In genomic region chr11:87085461-87085860, GRCm38 (mm10) we compare ENCODE assay signal across 9 mouse cellular contexts. TPM values are rescaled to one million over a fixed set of nuclear protein-coding genes. Genes with fewer than 3 reads are reported as not detected.
DNase-seq lines count a peak whose midpoint lies in the region; ATAC-seq and TF ChIP-seq lines count a peak whose summit lies in the region.
"Had no signal": no experiment of that assay in that cellular context is flagged by ENCODE, and none has a peak within 500 bp of the region (broad histone marks: within the 10 kb centered on the region; RNA-seq: fewer than 3 reads in every experiment).

No protein-coding gene starts in this region.

- no peak overlapping the region; the same call in 1 of the 2 replicates for H3K9ac ChIP-seq in kidney, postnatal 0 days (ENCODE audit: low read depth, low read length)
- peak overlapping the region; percentile 92 for H3K9ac ChIP-seq in embryonic facial prominence, embryonic 13.5 days
- H3K9ac ChIP-seq in intestine, embryonic 16.5 days (ENCODE audit: low read depth, low read length): peak overlapping the region; percentile 88; the same call in 1 of the 2 replicates
- H3K9ac ChIP-seq in neural tube, embryonic 13.5 days: peak overlapping the region; percentile 85

- WGBS in kidney, postnatal 0 days: 88% methylated on average over 13 of the region's 13 CpGs
- 89% methylated on average over 13 of the region's 13 CpGs for WGBS in embryonic facial prominence, embryonic 13.5 days
- 83% methylated on average over 13 of the region's 13 CpGs for WGBS in intestine, embryonic 16.5 days
- 93% methylated on average over 13 of the region's 13 CpGs for WGBS in neural tube, embryonic 13.5 days

- no peak for ATAC-seq in kidney, postnatal 0 days (replicated peaks; ENCODE audit: low FRiP score, low read depth)
- no peak for ATAC-seq in embryonic facial prominence, embryonic 13.5 days (ENCODE audit: insufficient number of reproducible peaks, insufficient read depth, low FRiP score, low TSS enrichment, low read depth)
- no peak for ATAC-seq in intestine, embryonic 16.5 days
- no peak for ATAC-seq in neural tube, embryonic 13.5 days (ENCODE audit: low read depth)

- TF ChIP-seq CTCF in kidney, postnatal 0 days (IDR thresholded peaks at IDR 0.05; ENCODE audit: low read depth): no peak

- H3K27ac ChIP-seq in kidney, postnatal 0 days: no peak overlapping the region
- H3K27ac ChIP-seq in embryonic facial prominence, embryonic 13.5 days: no peak overlapping the region
- no peak overlapping the region for H3K27ac ChIP-seq in intestine, embryonic 16.5 days (ENCODE audit: low read length)
- no peak overlapping the region for H3K27ac ChIP-seq in neural tube, embryonic 13.5 days (replicated peaks)

- no peak for DNase-seq in kidney, postnatal 0 days (ENCODE audit: low spot score)
- DNase-seq in kidney, postnatal 10 days: no peak
- DNase-seq in right cerebral cortex, postnatal 14 days: no peak
- DNase-seq in spleen, adult 18-20 months: no peak
- no peak for DNase-seq in layer of hippocampus, postnatal 36 days

- peaks cover 16% of the 10 kb centered on the region; the same call in 1 of the 2 replicates for H3K36me3 ChIP-seq in kidney, postnatal 0 days (ENCODE audit: insufficient read depth, low read length)
- H3K36me3 ChIP-seq in embryonic facial prominence, embryonic 13.5 days: peaks cover 50% of the 10 kb centered on the region
- H3K36me3 ChIP-seq in intestine, embryonic 16.5 days (ENCODE audit: control insufficient read depth, insufficient read depth, low read length): no peaks in the 10 kb centered on the region
- H3K36me3 ChIP-seq in neural tube, embryonic 13.5 days: peaks cover 40% of the 10 kb centered on the region

- peak overlapping the region; percentile 92 for H3K4me2 ChIP-seq in kidney, postnatal 0 days (ENCODE audit: low read length)
- peak overlapping the region; percentile 95 for H3K4me2 ChIP-seq in embryonic facial prominence, embryonic 13.5 days
- H3K4me2 ChIP-seq in intestine, embryonic 16.5 days (ENCODE audit: low read depth, low read length): peak overlapping the region; percentile 79
- peak overlapping the region; percentile 97 for H3K4me2 ChIP-seq in neural tube, embryonic 13.5 days

- peak overlapping the region; percentile 95 for H3K4me3 ChIP-seq in kidney, postnatal 0 days (replicated peaks; ENCODE audit: low read depth, low read length)
- peak overlapping the region; percentile 97 for H3K4me3 ChIP-seq in embryonic facial prominence, embryonic 13.5 days
- peak overlapping the region; percentile 96 for H3K4me3 ChIP-seq in intestine, embryonic 16.5 days (ENCODE audit: low read length)
- peak overlapping the region; percentile 86 for H3K4me3 ChIP-seq in neural tube, embryonic 13.5 days

- no peaks in the 10 kb centered on the region for H3K9me3 ChIP-seq in kidney, postnatal 0 days (replicated peaks; ENCODE audit: low read length)
- H3K9me3 ChIP-seq in embryonic facial prominence, embryonic 13.5 days: no peaks in the 10 kb centered on the region
- H3K9me3 ChIP-seq in intestine, embryonic 16.5 days (ENCODE audit: control insufficient read depth, low read length): no peaks in the 10 kb centered on the region
- no peaks in the 10 kb centered on the region for H3K9me3 ChIP-seq in neural tube, embryonic 13.5 days

- peaks cover 15% of the 10 kb centered on the region; the same call in 1 of the 2 replicates for H3K4me1 ChIP-seq in kidney, postnatal 0 days (replicated peaks; ENCODE audit: insufficient read depth, low read length)
- peaks cover 23% of the 10 kb centered on the region for H3K4me1 ChIP-seq in embryonic facial prominence, embryonic 13.5 days
- H3K4me1 ChIP-seq in intestine, embryonic 16.5 days (ENCODE audit: control insufficient read depth, insufficient read depth, low read length): peaks cover 13% of the 10 kb centered on the region
- peaks cover 36% of the 10 kb centered on the region for H3K4me1 ChIP-seq in neural tube, embryonic 13.5 days (replicated peaks)

- H3K27me3 ChIP-seq in kidney, postnatal 0 days (ENCODE audit: insufficient read depth, low read length): no peaks in the 10 kb centered on the region
- H3K27me3 ChIP-seq in embryonic facial prominence, embryonic 13.5 days: no peaks in the 10 kb centered on the region
- no peaks in the 10 kb centered on the region for H3K27me3 ChIP-seq in intestine, embryonic 16.5 days (replicated peaks; ENCODE audit: control insufficient read depth, insufficient read depth, low read length)
- no peaks in the 10 kb centered on the region for H3K27me3 ChIP-seq in neural tube, embryonic 13.5 days

RNA-seq across cellular contexts. Expression of gene Smg8, which starts 1.1 kb away (rescaled TPM):
- polyA plus RNA-seq in kidney, postnatal 0 days (2015; fragmentation: Nextera tagmentation; extraction: Ambion mirVana): 12.6 and 13.2 TPM in 2 replicates
- 22.2 and 25.9 TPM in 2 replicates for polyA plus RNA-seq in embryonic facial prominence, embryonic 13.5 days (2015; fragmentation: Nextera tagmentation; extraction: Ambion mirVana)
- 14.3 and 15.3 TPM in 2 replicates for polyA plus RNA-seq in intestine, embryonic 16.5 days (2015; fragmentation: Nextera tagmentation; extraction: Ambion mirVana)
- polyA plus RNA-seq in neural tube, embryonic 13.5 days (2015; fragmentation: Nextera tagmentation; extraction: Ambion mirVana): 21.7 and 24.4 TPM in 2 replicates
- 10 to 100 TPM; 16.5 to 16.8 TPM for total RNA-seq in layer of hippocampus, postnatal 36 days (2021)

RNA-seq across cellular contexts. Expression of gene Gdpd1, which starts 11.6 kb away (rescaled TPM):
- 22.3 and 24.4 TPM in 2 replicates for polyA plus RNA-seq in kidney, postnatal 0 days (2015; fragmentation: Nextera tagmentation; extraction: Ambion mirVana)
- 22.7 and 22.9 TPM in 2 replicates for polyA plus RNA-seq in embryonic facial prominence, embryonic 13.5 days (2015; fragmentation: Nextera tagmentation; extraction: Ambion mirVana)
- 24.5 and 24.7 TPM in 2 replicates for polyA plus RNA-seq in intestine, embryonic 16.5 days (2015; fragmentation: Nextera tagmentation; extraction: Ambion mirVana)
- polyA plus RNA-seq in neural tube, embryonic 13.5 days (2015; fragmentation: Nextera tagmentation; extraction: Ambion mirVana): 183 and 185 TPM in 2 replicates
- total RNA-seq in layer of hippocampus, postnatal 36 days (2021): 10 to 100 TPM; 48.8 to 49.4 TPM
- total RNA-seq: neutrophil, adult 5-6 weeks had no signal

RNA-seq across cellular contexts. Expression of gene Prr11, which starts 23.0 kb away (rescaled TPM):
- polyA plus RNA-seq in kidney, postnatal 0 days (2015; fragmentation: Nextera tagmentation; extraction: Ambion mirVana): 3.7 and 4.0 TPM in 2 replicates
- 8.8 and 9.2 TPM in 2 replicates for polyA plus RNA-seq in embryonic facial prominence, embryonic 13.5 days (2015; fragmentation: Nextera tagmentation; extraction: Ambion mirVana)
- polyA plus RNA-seq in intestine, embryonic 16.5 days (2015; fragmentation: Nextera tagmentation; extraction: Ambion mirVana): 6.5 TPM in 2 replicates
- 3.5 and 4.0 TPM in 2 replicates for polyA plus RNA-seq in neural tube, embryonic 13.5 days (2015; fragmentation: Nextera tagmentation; extraction: Ambion mirVana)
- under 1 TPM; 0.55 to 0.56 TPM for total RNA-seq in layer of hippocampus, postnatal 36 days (2021)

RNA-seq across cellular contexts. Expression of gene Ska2, which starts 23.6 kb away (rescaled TPM):
- polyA plus RNA-seq in kidney, postnatal 0 days (2015; fragmentation: Nextera tagmentation; extraction: Ambion mirVana): 31.0 and 34.7 TPM in 2 replicates
- polyA plus RNA-seq in embryonic facial prominence, embryonic 13.5 days (2015; fragmentation: Nextera tagmentation; extraction: Ambion mirVana): 76.8 and 85.1 TPM in 2 replicates
- 30.6 and 37.7 TPM in 2 replicates for polyA plus RNA-seq in intestine, embryonic 16.5 days (2015; fragmentation: Nextera tagmentation; extraction: Ambion mirVana)
- polyA plus RNA-seq in neural tube, embryonic 13.5 days (2015; fragmentation: Nextera tagmentation; extraction: Ambion mirVana): 49.7 and 59.8 TPM in 2 replicates
- 10 to 100 TPM; 14.2 to 15.3 TPM for total RNA-seq in layer of hippocampus, postnatal 36 days (2021)

RNA-seq across cellular contexts. Expression of gene Trim37, which starts 41.4 kb away (rescaled TPM):
- polyA plus RNA-seq in kidney, postnatal 0 days (2015; fragmentation: Nextera tagmentation; extraction: Ambion mirVana): 19.8 and 22.3 TPM in 2 replicates
- 24.3 and 32.0 TPM in 2 replicates for polyA plus RNA-seq in embryonic facial prominence, embryonic 13.5 days (2015; fragmentation: Nextera tagmentation; extraction: Ambion mirVana)
- 16.2 and 19.1 TPM in 2 replicates for polyA plus RNA-seq in intestine, embryonic 16.5 days (2015; fragmentation: Nextera tagmentation; extraction: Ambion mirVana)
- polyA plus RNA-seq in neural tube, embryonic 13.5 days (2015; fragmentation: Nextera tagmentation; extraction: Ambion mirVana): 73.5 and 81.0 TPM in 2 replicates
- 100 to 1,000 TPM; 173 to 210 TPM for total RNA-seq in layer of hippocampus, postnatal 36 days (2021)
